Mouse (Mus musculus) ES-Bruce4 (cell line): ENCODE results near the gene Adam23.

Experiments
- CTCF ChIP-seq: IDR thresholded peaks from one replicate; pipeline ENCODE4 v1.8.1; 2011; ENCODE audit warnings: low read depth, low read length
- EP300 ChIP-seq: IDR thresholded peaks from 2 replicates; pipeline ENCODE4 v1.6.1; 2011; ENCODE audit warnings: low read depth, low read length; ENCODE audit not compliant: insufficient read depth
- POLR2A ChIP-seq: IDR thresholded peaks from one replicate; pipeline ENCODE4 v1.8.1; 2011; ENCODE audit warnings: low read length; ENCODE audit not compliant: insufficient read depth

- TF ChIP-seq CTCF (no peak), POLR2A (no peak), EP300 (no peak)
Observed at GRCm38 (mm10) chr1:63434052-63434451, 11.6 kb upstream of the Adam23 start.
